Mouse (Mus musculus) retina, postnatal 7 days (tissue): ENCODE measurements around the gene Gm5142.

Source experiments
- DNase-seq: peaks from one replicate; pipeline ENCODE4 v3.0.0-alpha.2; 2012; ENCODE audit warnings: low read depth, low spot score

Gm5142 gene

DNA sequence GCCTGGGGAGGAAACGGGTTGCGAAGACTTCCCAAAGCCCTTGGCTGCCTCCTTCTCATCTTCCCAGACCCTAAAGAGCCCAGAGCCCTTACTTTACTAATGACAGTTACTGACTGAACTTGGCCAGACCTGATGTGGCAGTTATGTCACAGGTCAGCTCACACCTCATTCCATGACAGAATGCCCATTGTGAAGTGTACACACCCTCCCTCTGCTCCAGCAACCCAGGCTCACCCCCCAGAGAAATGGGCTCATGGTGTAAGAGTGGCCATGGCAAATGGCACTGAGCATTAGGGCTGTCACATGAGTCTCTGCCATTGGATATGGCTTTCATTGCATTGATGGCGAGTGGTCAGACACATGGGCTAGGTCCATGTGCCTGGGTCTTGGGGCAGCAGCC, at the start of gene Gm5142:
Gene Gm5142, minus strand, starts transcription at position 101 of the 400 bp plus-strand sequence.
- no peak for DNase-seq

DNA sequence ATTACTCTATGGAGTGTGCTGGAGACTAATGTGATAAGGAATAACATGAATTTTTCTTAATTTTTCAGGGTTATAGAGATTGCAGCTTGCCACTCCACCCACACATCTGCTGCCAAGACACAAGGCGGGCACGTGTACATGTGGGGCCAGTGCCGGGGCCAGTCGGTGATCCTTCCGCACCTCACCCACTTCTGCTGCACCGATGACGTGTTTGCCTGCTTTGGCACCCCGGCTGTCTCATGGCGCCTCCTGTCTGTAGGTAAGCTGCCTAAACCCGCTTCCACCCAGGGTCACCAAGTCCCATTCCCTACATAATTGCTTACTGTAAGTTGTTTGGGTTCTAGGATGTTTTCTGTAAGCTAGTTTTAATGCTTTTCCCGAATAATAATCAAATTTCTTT, 47.7 kb upstream of the Gm5142 start:
- DNase-seq = no peak

DNA sequence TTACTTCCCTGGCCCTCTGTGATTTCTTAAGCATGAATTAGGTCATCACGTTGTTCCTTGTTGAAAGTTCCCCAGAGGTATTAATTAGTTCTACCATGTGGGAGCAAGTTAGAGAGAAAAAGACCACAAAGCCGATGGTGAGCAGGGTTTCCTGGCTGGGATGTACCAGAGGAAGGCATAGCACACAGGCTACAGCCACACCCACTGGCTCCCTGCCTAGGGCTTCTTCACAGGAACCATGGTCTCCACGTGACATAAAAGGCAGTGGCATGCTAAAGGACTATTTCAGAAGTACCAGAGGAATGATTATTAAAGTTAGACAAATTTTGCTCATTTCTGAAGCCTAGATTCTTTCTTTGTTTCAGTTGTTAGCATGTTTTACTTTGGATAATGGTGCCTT, 40.7 kb upstream of the Gm5142 start:
- no peak for DNase-seq

DNA sequence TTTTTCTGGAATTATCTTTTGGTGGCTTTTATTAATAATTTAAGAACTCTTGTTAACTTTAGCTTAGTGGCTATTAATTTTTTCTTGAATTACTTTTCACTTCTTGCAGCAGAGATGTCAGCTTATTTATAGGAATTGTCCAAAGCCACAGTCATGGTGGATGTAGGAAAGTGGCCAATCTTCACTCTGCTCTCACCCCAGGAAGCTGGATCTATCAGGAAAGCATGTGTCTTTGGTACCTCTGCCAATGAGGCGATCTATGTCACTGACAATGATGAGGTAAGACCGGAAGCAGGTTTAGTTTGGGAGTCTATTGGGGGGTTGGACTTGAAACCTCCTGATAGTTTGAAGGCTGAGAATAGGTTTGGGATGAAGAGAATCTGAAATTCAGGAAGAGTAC, 31.3 kb upstream of the Gm5142 start:
- DNase-seq = no peak

DNA sequence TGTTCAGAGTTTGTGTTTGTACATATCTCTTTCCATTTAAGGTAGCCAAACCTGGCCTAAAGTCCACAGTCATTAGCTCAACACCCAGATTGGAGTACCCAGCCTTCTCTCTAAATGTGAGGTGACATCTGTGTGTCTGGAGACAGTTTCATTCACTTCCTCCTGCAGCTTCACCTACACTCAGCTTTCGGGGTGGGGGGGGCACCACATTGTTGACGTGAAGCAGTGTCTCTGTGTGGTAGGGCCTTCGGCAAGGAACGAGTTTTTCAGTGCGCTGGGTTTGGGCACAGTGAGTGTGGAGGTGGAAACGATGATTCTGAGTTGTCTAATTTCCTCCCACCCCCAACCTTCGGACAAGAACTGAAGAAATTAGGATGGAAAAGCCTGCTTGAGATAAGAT, 30.5 kb upstream of the Gm5142 start:
- no peak for DNase-seq

DNA sequence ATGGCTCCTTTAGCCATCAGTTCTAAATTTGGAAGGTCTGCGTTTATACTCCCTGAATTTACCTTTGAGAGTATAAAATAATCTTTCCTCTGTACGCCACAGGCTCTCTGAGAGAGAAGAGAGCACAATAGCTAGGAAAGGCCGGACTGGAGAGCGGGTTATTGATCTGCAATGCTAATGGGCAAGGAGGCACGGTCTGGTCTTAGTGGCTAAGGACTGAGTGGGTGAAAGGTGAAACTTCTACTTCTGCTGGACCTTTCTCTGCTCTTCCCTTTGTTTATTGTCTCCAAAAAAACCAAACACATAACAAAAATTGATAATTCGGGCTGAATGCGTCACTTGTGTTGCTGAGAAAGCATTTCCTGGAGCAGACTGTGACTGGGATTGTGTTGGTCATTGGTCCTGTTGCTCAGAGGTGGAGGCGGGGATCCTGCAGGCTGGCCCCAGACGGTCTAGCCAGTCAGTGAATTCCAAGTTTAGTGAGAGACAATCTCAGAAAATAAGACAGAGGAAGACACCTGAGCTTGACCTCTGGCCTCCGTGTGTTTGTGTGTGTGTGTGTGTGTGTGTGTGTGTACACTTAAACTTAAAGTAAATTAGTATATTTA, 27.5 kb upstream of the Gm5142 start:
- no peak for DNase-seq

DNA sequence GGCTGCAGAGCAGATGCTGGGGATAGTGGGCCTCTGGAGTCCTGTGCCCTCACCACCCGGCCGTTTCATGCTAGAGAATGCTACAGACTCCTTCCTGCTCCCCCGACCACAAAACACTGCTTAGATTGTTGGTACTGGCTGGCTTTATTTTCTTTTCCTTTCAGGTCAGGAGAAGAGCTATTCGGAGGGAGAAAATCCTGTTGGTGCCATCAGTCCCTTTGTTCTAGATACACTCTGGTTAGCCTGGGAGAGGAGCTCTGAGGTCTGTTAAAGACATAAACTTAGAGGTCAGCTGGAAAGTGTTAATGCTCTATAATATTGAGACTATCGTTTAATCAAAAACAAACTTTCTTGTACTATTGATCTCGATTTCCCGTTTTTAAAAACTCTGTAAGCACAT, 26.9 kb upstream of the Gm5142 start:
- no peak for DNase-seq

DNA sequence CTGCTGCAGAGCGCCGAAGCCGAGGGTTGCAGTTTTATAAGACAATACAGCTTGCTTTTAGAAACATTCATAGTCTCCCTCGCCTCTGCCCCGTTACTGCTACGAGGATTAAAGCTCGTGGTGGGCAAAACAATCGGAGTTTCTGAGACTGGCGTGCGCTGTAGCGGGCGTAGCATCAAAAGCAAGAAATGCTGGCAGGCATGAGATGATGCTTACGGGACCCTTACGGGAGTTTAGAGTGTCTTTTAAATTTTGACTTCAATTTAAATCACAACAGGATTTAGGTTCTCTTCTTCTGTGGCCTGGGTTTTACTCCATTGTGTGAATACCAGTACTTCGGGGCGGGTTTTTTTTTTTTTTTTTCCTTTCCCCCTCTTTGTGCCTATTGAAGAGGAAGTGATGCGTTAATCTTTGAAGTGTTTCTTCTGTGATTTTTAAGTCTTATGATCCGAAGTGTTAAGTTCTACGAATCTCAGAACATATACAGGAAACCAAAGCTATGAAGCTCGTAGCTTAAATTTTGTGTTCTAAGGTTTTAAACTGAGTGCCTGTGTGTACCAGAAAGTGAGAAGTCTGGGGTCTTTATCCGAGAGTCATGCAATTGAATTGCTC, 23.2 kb upstream of the Gm5142 start:
- no peak for DNase-seq

DNA sequence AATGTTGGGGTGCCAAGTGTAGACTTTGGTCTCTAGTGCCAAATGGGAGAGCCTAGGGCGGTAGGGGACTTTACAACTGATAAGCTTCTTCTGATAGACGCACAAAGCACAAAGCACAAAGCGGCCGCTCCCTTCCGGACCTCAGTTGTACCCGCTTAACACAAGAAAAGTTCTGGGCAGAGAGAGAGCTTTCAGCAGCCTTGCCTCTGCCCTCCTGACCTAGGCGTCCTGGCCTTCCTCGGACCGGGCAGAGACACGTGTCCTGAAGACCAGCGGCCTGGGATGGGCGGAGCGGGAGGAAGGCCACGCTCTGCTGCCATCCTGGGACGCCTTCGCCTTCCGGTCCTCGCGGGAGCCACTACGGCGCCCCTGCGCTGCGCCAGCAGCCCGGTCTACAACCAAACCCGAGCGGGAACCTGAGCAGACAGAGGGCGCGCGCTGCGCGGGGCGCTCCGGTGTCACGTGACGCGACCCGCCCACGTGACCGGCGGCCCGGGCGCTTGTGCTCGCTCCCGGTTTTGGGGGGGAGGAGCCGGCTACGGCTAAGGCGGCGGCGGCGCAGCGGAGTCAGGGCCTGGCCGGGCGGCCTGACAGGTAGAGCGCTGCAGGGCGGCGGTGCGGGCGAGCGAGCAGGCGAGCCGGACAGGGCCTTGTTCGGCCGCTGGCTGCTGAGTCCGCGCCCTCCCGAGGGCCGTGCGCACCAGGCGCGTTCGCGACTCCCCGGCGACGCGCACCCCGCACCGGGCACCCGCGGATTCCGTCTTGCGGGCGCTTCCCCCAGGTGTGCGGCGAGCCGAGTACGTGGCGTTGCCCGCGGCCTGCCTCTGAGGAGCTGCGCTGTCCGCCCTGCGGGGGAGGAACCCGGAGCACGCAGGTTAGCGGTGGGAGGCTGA, 22.4 kb upstream of the Gm5142 start, which contains the start of gene Rcbtb1:
Gene Rcbtb1, plus strand, starts transcription at position 499 of the 893 bp plus-strand sequence.
- DNase-seq = peak; percentile 85

DNA sequence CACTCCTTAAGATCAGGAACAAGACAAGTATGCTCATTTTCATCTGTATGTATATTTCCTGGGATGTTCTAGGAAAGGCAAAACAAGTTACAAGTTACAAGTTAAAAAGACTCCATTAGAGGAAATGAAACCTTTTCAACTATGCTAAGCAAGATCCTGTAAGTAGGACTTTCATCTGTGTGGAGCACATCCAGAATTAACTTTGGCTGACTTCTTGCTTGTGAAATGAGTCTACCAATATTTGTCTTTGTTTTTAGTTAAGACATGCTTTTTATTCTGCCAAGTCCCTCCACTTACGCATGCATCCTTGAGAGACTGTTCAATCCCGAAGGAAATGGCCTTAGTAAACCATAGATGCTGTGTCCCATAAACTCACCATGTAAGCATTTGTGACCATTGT, 7.6 kb upstream of the Gm5142 start:
- DNase-seq = no peak

DNA sequence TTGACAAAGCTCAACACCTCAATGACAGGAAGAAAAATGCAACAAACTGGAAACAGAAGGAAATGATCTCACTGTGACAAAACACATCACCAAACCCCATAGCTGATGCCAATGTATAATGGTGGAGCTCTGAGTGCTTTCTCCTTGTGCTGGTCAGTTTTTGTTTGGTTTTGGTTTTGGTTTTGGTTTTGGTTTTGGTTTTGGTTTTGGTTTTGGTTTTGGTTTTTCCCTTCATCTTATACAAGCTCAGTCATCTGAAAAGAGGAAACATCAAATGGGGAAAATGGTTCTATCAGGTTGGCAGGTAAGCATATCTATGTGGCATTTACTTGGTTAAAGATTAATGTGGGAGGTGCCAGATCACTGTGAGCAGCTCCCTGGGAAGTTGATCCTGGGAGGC, 7.0 kb upstream of the Gm5142 start:
- DNase-seq = no peak

DNA sequence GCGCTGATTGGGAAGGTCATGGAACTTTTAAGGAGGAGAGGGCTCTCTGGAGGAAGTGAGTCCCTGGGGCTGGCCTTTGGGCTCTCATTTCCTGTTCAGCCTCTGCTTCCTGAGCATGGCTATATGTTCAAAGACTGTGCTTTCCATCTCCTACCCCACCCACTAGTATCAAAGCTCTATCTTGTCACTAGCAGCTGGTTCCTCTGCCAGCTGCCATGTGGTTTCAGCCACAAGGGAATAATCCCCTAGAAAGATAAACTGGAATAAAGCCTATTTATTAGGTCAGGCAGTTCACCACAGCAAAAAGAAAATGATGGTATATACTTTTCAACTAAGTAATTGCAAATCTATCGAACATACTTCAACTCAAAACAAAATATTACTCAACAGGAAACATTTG, 4.2 kb upstream of the Gm5142 start:
- no peak for DNase-seq

DNA sequence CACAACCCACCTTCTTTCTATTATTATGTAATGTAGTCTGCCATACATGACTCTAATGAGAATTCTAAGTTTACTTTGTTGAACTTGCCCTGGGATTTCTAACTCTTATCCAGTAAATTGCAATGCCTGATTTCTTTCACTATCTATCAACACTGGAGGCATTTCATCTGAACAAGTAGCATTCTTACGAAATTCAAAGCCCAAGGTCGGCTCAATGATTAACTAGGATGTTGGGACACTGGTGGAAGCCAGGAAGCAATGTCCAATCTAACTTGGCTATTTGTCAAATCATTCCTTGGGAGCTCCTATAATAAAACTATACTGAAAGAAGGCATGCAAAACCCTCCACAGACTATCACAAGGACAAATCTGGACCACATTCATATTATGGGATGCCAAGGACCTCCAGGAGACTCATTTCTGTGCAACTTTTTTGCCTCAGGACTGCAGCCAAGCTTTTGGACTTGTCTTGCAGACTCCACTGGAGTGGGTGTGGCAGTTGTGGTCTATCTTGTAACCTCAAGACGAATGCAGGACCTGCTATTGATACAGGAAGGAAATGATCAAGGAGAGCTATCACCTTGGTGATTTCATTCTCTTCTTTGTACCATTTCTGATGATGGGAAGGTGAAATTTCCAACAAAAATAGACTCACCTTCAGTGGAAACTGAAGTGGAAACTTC, 21.4 kb downstream of the Gm5142 start:
- DNase-seq = no peak

DNA sequence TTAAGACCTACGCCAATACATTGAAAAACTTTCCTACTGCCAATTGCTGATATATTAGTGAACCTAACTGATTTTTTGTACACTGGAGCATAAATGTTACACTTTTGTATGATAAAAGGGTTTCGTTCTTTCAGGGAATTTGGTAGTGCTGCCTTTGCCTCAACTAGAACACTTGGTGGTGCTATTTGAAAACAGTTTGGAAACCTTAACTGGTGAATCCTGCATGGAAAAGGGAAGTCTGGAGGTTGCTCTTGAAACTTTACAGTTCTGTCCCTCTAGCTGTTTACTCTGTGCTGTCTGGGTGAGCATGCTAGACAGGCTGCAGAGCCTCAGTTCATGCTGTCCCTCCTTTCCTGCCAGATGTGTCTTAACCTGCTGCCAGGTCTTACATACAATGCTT, 23.0 kb downstream of the Gm5142 start:
- DNase-seq = peak; percentile 6

DNA sequence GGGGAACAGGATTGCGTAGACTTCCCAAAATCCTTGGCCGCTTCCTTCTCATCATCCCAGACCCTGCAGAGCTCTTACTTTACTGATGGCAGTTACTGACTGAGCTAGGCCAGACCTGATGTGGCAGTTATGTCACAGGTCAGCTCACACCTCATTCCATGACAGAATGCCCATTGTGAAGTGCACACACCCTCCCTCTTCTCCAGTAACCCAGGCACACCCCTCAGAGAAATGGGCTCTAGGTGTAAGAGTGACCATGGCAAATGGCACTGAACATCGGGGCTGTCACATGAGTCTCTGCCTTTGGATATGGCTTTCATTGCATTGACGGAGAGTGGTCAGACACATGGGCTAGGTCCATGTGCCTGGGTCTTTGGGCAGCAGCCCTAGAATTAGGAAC, 35.8 kb downstream of the Gm5142 start, which contains the start of gene 1700129C05Rik:
Gene 1700129C05Rik, minus strand, starts transcription at position 101 of the 400 bp plus-strand sequence.
- DNase-seq = no peak

DNA sequence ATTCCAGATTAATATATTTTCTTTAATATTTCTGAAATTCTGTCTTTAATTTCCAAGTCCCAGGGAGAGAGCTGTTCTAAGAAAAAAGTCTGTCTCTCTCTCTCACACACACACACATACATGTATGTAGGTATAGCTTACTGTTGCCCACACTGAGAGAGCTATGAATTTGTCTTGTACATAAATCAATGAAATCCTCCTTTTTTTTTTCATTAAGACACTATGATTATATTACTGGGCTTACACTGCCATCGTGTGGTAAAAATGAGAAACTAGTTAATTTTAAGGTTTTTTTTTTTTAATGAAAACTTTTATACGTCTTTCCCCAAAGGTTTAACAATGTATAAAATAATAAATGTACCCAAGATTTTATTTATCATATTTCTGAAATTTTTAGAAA, 64.3 kb downstream of the Gm5142 start:
- peak; percentile 23 for DNase-seq
